ENCODE assay signal across 9 mouse cellular contexts in genomic region chr10:110727816-110728215, GRCm38 (mm10). TPM values are rescaled to one million over a fixed set of nuclear protein-coding genes. Genes with fewer than 3 reads are reported as not detected.
DNase-seq lines count a peak whose midpoint lies in the region; ATAC-seq and TF ChIP-seq lines count a peak whose summit lies in the region.
"Had no signal": no experiment of that assay in that cellular context is flagged by ENCODE, and none has a peak within 500 bp of the region (broad histone marks: within the 10 kb centered on the region; RNA-seq: fewer than 3 reads in every experiment).

No protein-coding gene starts in this region.

- H3K36me3 ChIP-seq in heart, adult 2 months (ENCODE audit: control insufficient read depth, insufficient read depth, low read length): no peaks in the 10 kb centered on the region
- no peaks in the 10 kb centered on the region for H3K36me3 ChIP-seq in embryonic facial prominence, embryonic 14.5 days (ENCODE audit: control insufficient read depth, insufficient read depth, low read length)

- no peaks in the 10 kb centered on the region for H3K4me1 ChIP-seq in heart, adult 2 months (ENCODE audit: control insufficient read depth, insufficient read depth, low read length)
- no peaks in the 10 kb centered on the region for H3K4me1 ChIP-seq in embryonic facial prominence, embryonic 14.5 days (ENCODE audit: control insufficient read depth, insufficient read depth, low read length)
- H3K4me1 ChIP-seq: megakaryocyte, embryonic 14.5 days had no signal

- H3K4me3 ChIP-seq in heart, adult 2 months: no peak overlapping the region
- no peak overlapping the region for H3K4me3 ChIP-seq in embryonic facial prominence, embryonic 14.5 days (ENCODE audit: low read depth, low read length)
- H3K4me3 ChIP-seq: megakaryocyte, embryonic 14.5 days had no signal

- no peak for TF ChIP-seq POLR2A in heart, adult 2 months (IDR thresholded peaks at IDR 0.05; ENCODE audit: insufficient read depth, low read depth, low read length)

- H3K27me3 ChIP-seq in heart, adult 2 months (ENCODE audit: control insufficient read depth, insufficient read depth, low read length): no peaks in the 10 kb centered on the region
- no peaks in the 10 kb centered on the region for H3K27me3 ChIP-seq in embryonic facial prominence, embryonic 14.5 days (replicated peaks; ENCODE audit: control insufficient read depth, insufficient read depth, low read length)
- H3K27me3 ChIP-seq: megakaryocyte, embryonic 14.5 days had no signal

- H3K9me3 ChIP-seq in embryonic facial prominence, embryonic 14.5 days (ENCODE audit: control insufficient read depth, low read length): no peaks in the 10 kb centered on the region

- H3K9ac ChIP-seq in heart, adult 2 months (ENCODE audit: low read depth, low read length): no peak overlapping the region
- no peak overlapping the region for H3K9ac ChIP-seq in embryonic facial prominence, embryonic 14.5 days (ENCODE audit: low read depth, low read length)

- no peak overlapping the region for H3K27ac ChIP-seq in heart, adult 2 months
- H3K27ac ChIP-seq in embryonic facial prominence, embryonic 14.5 days (replicated peaks; ENCODE audit: low read depth, low read length): no peak overlapping the region

- intact Hi-C loops in heart, adult 2 months (cut with DNase I): loop anchor here (1.0 kb wide), 1 partner anchor 32 kb away; no protein-coding TSS in a partner anchor
- intact Hi-C loops in heart, postnatal 25 days (cut with DNase I): loop anchor here (1.0 kb wide), 1 partner anchor 32 kb away; no protein-coding TSS in a partner anchor

- 49% methylated on average over 4 of the region's 4 CpGs for WGBS in heart, adult 2 months
- 58% methylated on average over 4 of the region's 4 CpGs for WGBS in embryonic facial prominence, embryonic 14.5 days
- 43% methylated on average over 4 of the region's 4 CpGs for WGBS in large intestine, adult 2 months

- 0 out of 2 replicates have a peak, but pooled peaks have one; percentile 39 for TF ChIP-seq EP300 in heart, adult 2 months (IDR thresholded peaks at IDR 0.05; ENCODE audit: insufficient read depth, low read depth, low read length)

- no peak for ATAC-seq in embryonic facial prominence, embryonic 14.5 days (ENCODE audit: low read depth)

- TF ChIP-seq CTCF in heart, adult 2 months (IDR thresholded peaks at IDR 0.05): no peak; the same call in none of the 2 replicates

- no peak overlapping the region for H3K4me2 ChIP-seq in embryonic facial prominence, embryonic 14.5 days (ENCODE audit: low read depth, low read length)

- peak; percentile 21 to 72 for DNase-seq in heart, adult 2 months
- no peak for DNase-seq in heart, postnatal 25 days (ENCODE audit: low spot score)
- peak; percentile 54 to 57 for DNase-seq in B cell, adult 2 months
- peak; percentile 74 for DNase-seq in R1 (ENCODE audit: low read depth, low spot score)
- DNase-seq in embryonic facial prominence, embryonic 14.5 days (ENCODE audit: low spot score): peak; percentile 18
- DNase-seq in large intestine, adult 2 months (ENCODE audit: low read depth, low spot score): peak; percentile 28
- DNase-seq in ovary, postnatal 36 days (ENCODE audit: low spot score): peak; percentile 31
- DNase-seq in urinary bladder, postnatal 4 days (ENCODE audit: low spot score in 2 of 2): no peak

- H3K79me2 ChIP-seq in heart, adult 2 months (replicated peaks; ENCODE audit: control insufficient read depth, insufficient read depth, low read length): no peaks in the 10 kb centered on the region

RNA-seq across cellular contexts. Expression of gene E2f7, which starts 17.4 kb away (rescaled TPM):
- total RNA-seq in heart, adult 2 months (2021): under 1 TPM; 0.59 to 0.68 TPM
- 0.31 and 0.32 TPM in 2 replicates for polyA plus RNA-seq in heart, adult 2 months (2012; rRNA removed)
- total RNA-seq in heart, postnatal 25 days (2021): 1 to 10 TPM in 1 of 2 experiments, under 1 TPM in 1; 0.59 to 1.9 TPM
- polyA plus RNA-seq in embryonic facial prominence, embryonic 14.5 days (2014; fragmentation: Nextera tagmentation; extraction: Ambion mirVana): 21.5 and 23.8 TPM in 2 replicates
- polyA plus RNA-seq in large intestine, adult 2 months (2012; rRNA removed): 1.2 TPM in 2 replicates

Comparison
In these comparisons a context has a peak if more than half of its experiments do, and no peak if none do; other contexts are left out.
1. DNase-seq: peak in heart, adult 2 months (2 of 2), B cell, adult 2 months (2 of 2), R1 (single experiment), embryonic facial prominence, embryonic 14.5 days (single experiment), large intestine, adult 2 months (single experiment) and ovary, postnatal 36 days (single experiment); none in heart, postnatal 25 days (single experiment) and urinary bladder, postnatal 4 days (0 of 2).
2. RNA of gene E2f7, which starts 17.4 kb away (polyA plus RNA-seq): 21.5 to 23.8 TPM in embryonic facial prominence, embryonic 14.5 days; 1.2 TPM in large intestine, adult 2 months and 0.31 to 0.32 TPM in heart, adult 2 months; every median in the first group is over 10 times any median in the second.